Mouse (Mus musculus) adrenal gland, postnatal 25 days (tissue): ENCODE measurements around the gene Slc25a24. TPM values are rescaled to one million over a fixed set of nuclear protein-coding genes. Genes with fewer than 3 reads are reported as not detected.

Experiments used
- DNase-seq: peaks from one replicate; pipeline ENCODE4 v3.0.0; 2021; ENCODE audit warnings: mixed read lengths
- long read RNA-seq: library from polyadenylated mRNA; stranded (forward); transcript quantifications from one replicate; pipeline ENCODE4 v2.0.0, GENCODE M21; 2021
- total RNA-seq: library from RNA; stranded (reverse); gene quantifications from 2 replicates; pipeline ENCODE4 v1.2.3, GENCODE M21; 2021

Gene Slc25a24
- 43.1 and 60.5 TPM in 2 replicates for total RNA-seq
- long read RNA-seq, transcript Slc25a24-201 (10 exons, 3,431 nt): major isoform, 6 of 10 reads
- long read RNA-seq, partial matches to known transcripts: 3 of 10 reads
- long read RNA-seq, other reads (novel, unspliced or antisense): 1 of 10 reads

- DNase-seq: peak; percentile 57
Measured at GRCm38 (mm10) chr3:109122641-109123530, at the start of gene Slc25a24. Gene Slc25a24 (plus strand): TSS chr3:109123149.

GRCm38 (mm10) chr3:109080169-109080568 lies 42.8 kb upstream of the Slc25a24 start, which contains the start of gene Slc25a54:
Gene Slc25a54 (plus strand): TSS chr3:109080469.
- no peak for DNase-seq

GRCm38 (mm10) chr3:109084418-109084817 lies 38.5 kb upstream of the Slc25a24 start:
- DNase-seq: no peak

- DNase-seq: no peak
Measured at GRCm38 (mm10) chr3:109088460-109088859, 34.5 kb upstream of the Slc25a24 start.

- DNase-seq: no peak
Measured at GRCm38 (mm10) chr3:109104702-109105101, 18.2 kb upstream of the Slc25a24 start.

- DNase-seq: no peak
Measured at GRCm38 (mm10) chr3:109117136-109117535, 5.8 kb upstream of the Slc25a24 start.

GRCm38 (mm10) chr3:109119562-109119961 lies 3.4 kb upstream of the Slc25a24 start:
- no peak for DNase-seq

GRCm38 (mm10) chr3:109119973-109120372 lies 3.0 kb upstream of the Slc25a24 start:
- DNase-seq: no peak

- peak; percentile 68 for DNase-seq
Measured at GRCm38 (mm10) chr3:109123531-109123981, 607 bp downstream of the Slc25a24 start.

- no peak for DNase-seq
Measured at GRCm38 (mm10) chr3:109124091-109124490, 1.1 kb downstream of the Slc25a24 start.

- no peak for DNase-seq
Measured at GRCm38 (mm10) chr3:109125531-109125930, 2.6 kb downstream of the Slc25a24 start.

- no peak for DNase-seq
Measured at GRCm38 (mm10) chr3:109129768-109130167, 6.8 kb downstream of the Slc25a24 start.

GRCm38 (mm10) chr3:109132966-109133365 lies 10.0 kb downstream of the Slc25a24 start:
- DNase-seq: no peak

- DNase-seq: no peak
Measured at GRCm38 (mm10) chr3:109134036-109134435, 11.1 kb downstream of the Slc25a24 start.

- DNase-seq: no peak
Measured at GRCm38 (mm10) chr3:109135352-109135751, 12.4 kb downstream of the Slc25a24 start.

- DNase-seq: no peak
Measured at GRCm38 (mm10) chr3:109152561-109152960, 29.6 kb downstream of the Slc25a24 start.

- DNase-seq: no peak
Measured at GRCm38 (mm10) chr3:109153410-109153809, 30.5 kb downstream of the Slc25a24 start.

- no peak for DNase-seq
Measured at GRCm38 (mm10) chr3:109155926-109156669, 33.1 kb downstream of the Slc25a24 start.

- DNase-seq: no peak
Measured at GRCm38 (mm10) chr3:109157481-109157880, 34.5 kb downstream of the Slc25a24 start.

- no peak for DNase-seq
Measured at GRCm38 (mm10) chr3:109164088-109164487, 41.1 kb downstream of the Slc25a24 start.

GRCm38 (mm10) chr3:109164644-109165043 lies 41.7 kb downstream of the Slc25a24 start:
- no peak for DNase-seq

- DNase-seq: no peak
Measured at GRCm38 (mm10) chr3:109165214-109165829, 42.4 kb downstream of the Slc25a24 start.
